Mouse (Mus musculus) kidney, postnatal 4 days (tissue): Measurements from ENCODE around the gene Nfe2l3.
"Not testable (repeated sequence)": the region's sequence is repeated elsewhere in the genome, so short reads cannot be mapped to it uniquely, and the experiment has no call there.

Experiments used
- DNase-seq, 2 experiments: peaks; one replicate each; pipeline ENCODE4 v3.0.0; 2021; ENCODE audit warnings: mixed read lengths in 2 of 2

The Nfe2l3 gene

GRCm38 (mm10) chr6:51452927-51453503, 20.5 kb downstream of the Nfe2l3 start:
- no peak for DNase-seq

- DNase-seq, result no peak
Measured at GRCm38 (mm10) chr6:51454949-51455348, 22.5 kb downstream of the Nfe2l3 start.

- no peak for DNase-seq
Measured at GRCm38 (mm10) chr6:51456198-51456597, 23.7 kb downstream of the Nfe2l3 start.

DNA sequence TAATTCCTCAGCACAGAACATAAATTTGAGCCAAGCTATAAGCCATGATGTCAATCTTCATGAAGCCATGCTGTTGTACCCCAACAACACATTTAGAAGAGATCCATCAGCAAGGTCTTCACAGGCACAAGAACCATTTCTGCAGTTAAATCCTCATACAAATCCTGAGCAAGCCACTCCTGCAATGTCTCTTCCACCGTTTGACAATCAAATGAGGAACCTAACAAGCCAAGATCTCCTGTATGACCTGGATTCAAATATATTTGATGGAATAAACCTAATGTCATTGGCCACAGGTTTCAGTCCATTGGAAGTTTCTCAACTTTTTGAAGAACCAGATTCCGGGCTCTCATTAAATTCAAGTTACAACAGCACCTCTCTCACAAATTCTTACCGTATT, 24.8 kb downstream of the Nfe2l3 start:
- no peak for DNase-seq

DNA sequence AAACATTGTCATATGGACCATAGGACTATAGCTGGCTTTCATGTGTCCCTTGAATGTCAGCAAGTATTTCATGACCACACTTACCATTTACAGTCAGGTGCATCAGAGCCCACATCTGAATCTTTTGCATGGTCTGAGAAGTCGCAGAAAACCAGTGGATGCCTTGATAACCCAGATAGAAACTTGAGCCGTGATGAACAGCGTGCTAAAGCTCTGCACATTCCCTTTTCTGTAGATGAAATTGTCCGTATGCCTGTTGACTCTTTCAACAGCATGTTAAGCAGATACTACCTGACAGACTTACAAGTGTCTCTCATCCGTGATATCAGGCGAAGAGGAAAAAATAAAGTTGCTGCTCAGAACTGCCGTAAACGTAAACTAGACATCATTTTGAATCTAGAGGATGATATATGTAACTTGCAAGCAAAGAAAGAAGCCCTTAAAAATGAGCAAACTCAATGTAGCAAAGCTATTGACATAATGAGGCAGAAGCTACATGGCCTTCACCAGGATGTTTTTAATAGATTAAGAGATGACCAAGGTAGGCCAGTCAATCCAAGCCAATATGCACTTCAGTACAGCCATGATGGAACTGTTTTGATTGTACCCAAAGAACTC, 25.4 kb downstream of the Nfe2l3 start:
- no peak for DNase-seq

- no peak for DNase-seq
Measured at GRCm38 (mm10) chr6:51458925-51459312, 26.4 kb downstream of the Nfe2l3 start.

- no peak for DNase-seq
Measured at GRCm38 (mm10) chr6:51459313-51460020, 27.0 kb downstream of the Nfe2l3 start.

GRCm38 (mm10) chr6:51460021-51460360, 27.5 kb downstream of the Nfe2l3 start:
- DNase-seq, result no peak

DNA sequence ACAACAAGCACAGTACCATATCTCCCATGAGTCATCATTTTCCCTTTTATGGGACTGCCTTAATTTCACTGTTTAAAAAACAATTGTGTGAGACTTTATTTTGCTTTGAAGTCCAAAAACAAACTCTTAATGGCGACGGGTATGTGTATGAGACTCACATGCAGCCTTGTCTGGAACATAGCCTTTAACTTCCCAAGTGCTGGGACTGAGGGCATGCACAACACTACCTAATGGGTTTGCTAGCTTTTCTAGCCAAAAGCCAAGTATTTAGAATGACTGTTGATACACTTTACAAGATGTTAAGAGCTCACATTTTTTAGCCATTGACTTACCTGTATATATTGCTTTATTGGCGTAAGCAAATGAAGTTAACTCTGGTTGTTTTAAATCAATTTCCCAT, 27.9 kb downstream of the Nfe2l3 start:
- DNase-seq, result no peak

- no peak for DNase-seq
Measured at GRCm38 (mm10) chr6:51467649-51468048, 35.2 kb downstream of the Nfe2l3 start.

- DNase-seq, result peak; percentile 83 to 91
Measured at GRCm38 (mm10) chr6:51468891-51469561, 36.6 kb downstream of the Nfe2l3 start.

DNA sequence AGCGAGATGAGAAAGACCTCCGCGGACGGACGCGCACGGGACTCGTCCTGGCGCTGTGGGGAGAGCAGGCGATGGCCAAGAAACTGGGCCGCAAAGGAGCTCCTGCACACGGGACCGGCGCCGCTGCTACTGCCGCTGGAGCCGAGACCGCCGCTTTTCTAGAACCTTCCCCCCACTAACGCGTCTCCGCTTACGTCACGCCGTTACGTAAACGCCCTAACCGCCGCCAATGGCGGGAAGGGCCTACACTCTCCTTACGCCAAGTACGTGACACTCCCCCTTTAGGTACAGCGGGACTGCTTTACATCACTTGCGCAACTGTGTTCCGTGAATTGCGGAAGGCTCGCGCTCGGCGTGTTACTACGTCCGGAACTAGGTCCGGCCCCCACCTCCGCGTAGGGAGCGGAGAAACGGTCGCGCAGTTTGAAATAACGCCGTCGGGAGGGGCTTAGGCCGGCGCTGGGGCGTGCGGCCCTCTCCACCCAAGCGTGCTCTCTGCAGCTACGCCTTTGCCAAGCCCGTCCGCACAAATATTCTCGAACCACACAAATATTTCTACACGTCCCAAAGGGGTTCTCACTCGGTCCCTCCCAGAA, 37.3 kb downstream of the Nfe2l3 start, which contains the start of gene Hnrnpa2b1:
Hnrnpa2b1 (minus strand) TSS at position 180 of the 596 bp plus-strand sequence.
- DNase-seq, result peak; percentile 98 to 99

GRCm38 (mm10) chr6:51470311-51471178, 38.1 kb downstream of the Nfe2l3 start, which contains the start of gene Cbx3:
Cbx3 (plus strand) TSS chr6:51470360.
- peak; percentile 88 to 93 for DNase-seq

DNA sequence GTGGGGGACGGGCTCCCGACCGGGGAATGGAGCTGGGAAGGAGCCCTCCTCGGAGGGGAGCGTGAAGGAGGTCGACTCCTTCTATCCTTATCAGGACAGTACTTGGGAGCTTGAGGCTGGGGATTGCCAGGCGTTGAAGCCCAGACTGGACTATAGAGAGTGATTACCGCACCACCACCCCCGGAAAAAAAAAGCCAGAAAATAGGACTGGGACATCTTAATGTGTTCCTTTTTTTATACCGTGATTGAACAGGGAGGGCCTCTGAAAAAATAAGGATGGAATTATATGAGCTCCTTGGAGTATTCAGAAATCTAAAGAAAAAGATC, 38.7 kb downstream of the Nfe2l3 start:
- DNase-seq, result no peak

DNA sequence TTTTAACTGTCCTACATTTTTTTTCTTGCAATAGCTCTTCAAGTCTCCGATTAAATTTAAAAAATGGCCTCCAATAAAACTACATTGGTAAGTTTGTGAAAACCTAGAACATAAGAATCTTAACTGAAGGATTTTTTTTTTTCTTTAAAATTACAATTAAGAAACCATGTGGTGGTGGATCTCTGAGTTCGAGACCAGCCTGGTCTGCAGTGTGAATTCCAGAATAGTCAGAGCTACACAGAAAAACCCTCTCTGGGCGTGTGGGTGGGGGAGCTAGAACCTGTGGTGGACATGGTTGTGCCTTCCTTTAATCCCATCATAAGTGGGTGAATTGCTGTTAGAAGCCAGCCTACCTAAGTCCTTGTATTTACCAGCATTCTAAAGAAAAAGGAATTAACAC, 39.3 kb downstream of the Nfe2l3 start:
- DNase-seq, result no peak

- no peak for DNase-seq
Measured at GRCm38 (mm10) chr6:51472213-51472612, 39.7 kb downstream of the Nfe2l3 start.

GRCm38 (mm10) chr6:51479136-51479731, 46.8 kb downstream of the Nfe2l3 start:
- DNase-seq, result no peak

GRCm38 (mm10) chr6:51481548-51481947, 49.1 kb downstream of the Nfe2l3 start:
- DNase-seq, result no peak

DNA sequence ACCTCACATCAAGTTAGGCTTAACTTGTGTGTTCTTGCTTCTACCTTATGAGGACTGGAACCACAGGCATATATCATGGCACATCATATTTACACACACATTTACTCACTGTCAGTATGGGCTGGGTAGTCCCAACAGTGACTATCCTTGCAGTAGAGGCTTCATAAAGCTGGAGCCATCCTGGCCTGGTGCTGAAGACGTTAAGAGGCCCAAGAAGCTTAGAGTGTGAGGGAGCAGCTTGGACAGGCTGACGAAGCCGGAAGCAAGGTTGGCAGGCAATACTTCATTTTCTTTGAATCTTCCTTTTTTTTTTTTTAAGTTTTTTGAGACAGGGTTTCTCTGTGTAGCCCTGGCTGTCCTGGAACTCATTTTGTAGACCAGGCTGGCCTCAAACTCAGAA, 51.4 kb downstream of the Nfe2l3 start:
- DNase-seq, result no peak

GRCm38 (mm10) chr6:51484556-51484955, 52.1 kb downstream of the Nfe2l3 start:
- DNase-seq, result not testable (repeated sequence)

DNA sequence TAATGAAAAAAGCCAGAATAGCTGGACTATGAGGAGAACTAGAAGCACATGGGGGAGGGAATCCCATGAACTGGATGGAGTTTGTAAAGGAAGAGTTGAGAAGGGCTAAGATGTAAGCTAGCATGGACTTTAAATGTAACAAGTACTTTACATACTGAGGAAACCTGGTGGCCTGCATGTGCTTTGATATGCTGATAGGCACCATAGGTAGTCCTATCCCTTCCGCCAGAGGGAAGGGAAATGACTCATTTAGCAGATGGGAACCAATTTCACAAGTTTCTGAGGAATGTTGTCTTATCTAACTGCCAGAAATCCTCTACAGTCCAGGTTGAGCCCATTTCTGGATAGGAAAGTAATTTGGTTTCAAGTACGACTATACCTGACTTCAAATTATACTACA, 53.2 kb downstream of the Nfe2l3 start:
- no peak for DNase-seq
